Mouse (Mus musculus): ENCODE measurements around the gene Entr1. TPM values are rescaled to one million over a fixed set of nuclear protein-coding genes. Genes with fewer than 3 reads are reported as not detected.

Gene Entr1
- 49.5 TPM for polyA plus RNA-seq (2014; fragmentation: Illumina TruSeq; extraction: RNeasy Lipid Tissue Mini Kit (QIAGEN cat#74804); ENCODE audit: insufficient read depth, low read depth, low replicate concordance)

GRCm38 (mm10) chr2:26389154-26389690 is at the start of gene Entr1, which contains the start of gene Pmpca:
Gene Entr1 (minus strand): TSS chr2:26389316.
Gene Pmpca (plus strand): TSS chr2:26389339.

DNA sequence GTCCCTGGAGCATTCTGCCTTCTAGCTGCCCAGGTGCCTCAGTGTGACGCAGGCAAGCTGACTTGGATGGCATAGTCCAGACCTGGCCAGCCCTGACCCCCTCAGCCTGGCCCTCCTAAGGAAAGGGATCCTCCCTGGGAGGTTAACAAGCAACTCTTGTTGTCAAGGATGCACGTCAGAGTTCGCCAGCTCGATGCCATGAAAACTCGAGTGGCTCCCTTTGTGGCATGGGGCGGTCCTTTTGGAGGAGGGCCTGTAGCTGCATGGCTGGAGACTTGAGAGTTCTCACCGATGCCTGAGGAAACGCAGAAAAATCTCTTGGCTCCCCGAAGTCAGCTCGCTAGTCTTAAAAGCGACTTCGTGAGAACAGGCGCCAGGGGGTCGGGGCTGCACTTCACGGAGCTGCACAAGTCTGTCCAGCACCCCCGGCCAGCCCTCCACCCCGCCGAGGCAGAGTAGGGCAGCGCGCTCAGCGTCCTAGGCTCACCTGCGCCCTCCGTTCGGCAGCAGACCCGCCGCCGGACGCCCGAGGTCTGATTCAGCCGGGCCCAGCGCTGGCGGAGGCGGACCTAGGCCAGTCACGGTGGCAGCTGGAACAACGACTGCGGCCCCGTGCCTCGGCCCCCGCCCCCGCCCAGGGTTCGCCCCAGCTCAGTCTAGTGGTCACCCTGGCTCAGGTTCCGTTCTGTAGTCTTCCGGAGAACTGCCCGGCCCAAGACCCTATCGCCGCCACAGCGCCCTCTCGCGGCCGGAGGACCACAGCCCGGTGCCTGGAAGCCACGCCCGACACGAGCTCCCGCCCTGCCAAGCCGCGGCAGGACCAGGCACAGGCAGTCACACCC is 19.6 kb upstream of the Entr1 start, which contains the start of gene Inpp5e:
Gene Inpp5e (minus strand): TSS at position 689 of the 842 bp plus-strand sequence.

DNA sequence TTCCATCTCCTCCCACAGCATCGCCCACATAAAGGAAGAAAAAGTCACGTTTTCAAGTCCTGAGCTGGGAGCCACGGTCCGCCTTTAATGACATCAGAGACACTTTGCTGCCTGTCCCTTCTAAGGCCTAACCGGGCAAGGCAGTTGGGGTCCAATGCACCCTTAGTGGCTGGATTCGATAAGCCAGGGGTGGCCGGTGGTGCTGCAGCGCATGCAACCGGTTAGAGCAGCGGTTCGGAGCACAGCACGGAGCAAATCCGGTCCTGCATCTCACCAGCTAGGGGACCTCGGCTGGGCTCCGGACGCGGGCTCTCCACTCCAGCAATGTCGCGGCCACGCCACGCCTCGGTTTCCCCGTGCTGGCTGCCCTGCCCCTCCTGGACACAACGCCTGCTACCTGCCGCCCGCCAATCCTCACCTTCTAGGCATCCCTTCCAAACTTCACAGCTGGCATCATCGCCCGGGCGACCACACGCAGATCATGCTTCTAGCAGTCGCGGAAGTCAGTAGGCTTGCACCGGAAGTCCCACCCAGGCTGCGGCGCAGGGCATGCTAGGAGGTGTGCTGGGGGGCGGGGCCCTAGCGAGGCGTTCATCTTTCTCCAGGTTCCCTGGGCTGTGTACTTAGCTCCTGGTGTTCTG is 8.9 kb downstream of the Entr1 start, which contains the start of gene Snapc4:
Gene Snapc4 (minus strand): TSS at position 523 of the 641 bp plus-strand sequence.

GRCm38 (mm10) chr2:26360772-26361171 is 28.3 kb downstream of the Entr1 start, which contains the start of gene Card9:
Gene Card9 (minus strand): TSS chr2:26360918.

GRCm38 (mm10) chr2:26351358-26352290 is 37.5 kb downstream of the Entr1 start, which contains the start of gene Dnlz:
Gene Dnlz (minus strand): TSS chr2:26352110.

Other genes with a start within 250 kb of the Entr1 start
- gene Lhx3, start 181.0 kb downstream of the Entr1 start, polyA plus RNA-seq (2014; fragmentation: Illumina TruSeq; extraction: RNeasy Lipid Tissue Mini Kit (QIAGEN cat#74804); ENCODE audit: insufficient read depth, low read depth, low replicate concordance): not detected
- 12.8 TPM for gene Qsox2, start 151.8 kb downstream of the Entr1 start, polyA plus RNA-seq (2014; fragmentation: Illumina TruSeq; extraction: RNeasy Lipid Tissue Mini Kit (QIAGEN cat#74804); ENCODE audit: insufficient read depth, low read depth, low replicate concordance)
- 2.1 TPM for gene Ccdc187, start 94.8 kb downstream of the Entr1 start, polyA plus RNA-seq (2014; fragmentation: Illumina TruSeq; extraction: RNeasy Lipid Tissue Mini Kit (QIAGEN cat#74804); ENCODE audit: insufficient read depth, low read depth, low replicate concordance)
- 14.2 TPM for gene Gpsm1, start 73.8 kb downstream of the Entr1 start, polyA plus RNA-seq (2014; fragmentation: Illumina TruSeq; extraction: RNeasy Lipid Tissue Mini Kit (QIAGEN cat#74804); ENCODE audit: insufficient read depth, low read depth, low replicate concordance)
- gene Dnlz, start 37.2 kb downstream of the Entr1 start, polyA plus RNA-seq (2014; fragmentation: Illumina TruSeq; extraction: RNeasy Lipid Tissue Mini Kit (QIAGEN cat#74804); ENCODE audit: insufficient read depth, low read depth, low replicate concordance): 10.7 TPM
- 13.2 TPM for gene Card9, start 28.4 kb downstream of the Entr1 start, polyA plus RNA-seq (2014; fragmentation: Illumina TruSeq; extraction: RNeasy Lipid Tissue Mini Kit (QIAGEN cat#74804); ENCODE audit: insufficient read depth, low read depth, low replicate concordance)
- 7.8 TPM for gene Snapc4, start 8.7 kb downstream of the Entr1 start, polyA plus RNA-seq (2014; fragmentation: Illumina TruSeq; extraction: RNeasy Lipid Tissue Mini Kit (QIAGEN cat#74804); ENCODE audit: insufficient read depth, low read depth, low replicate concordance)
- gene Pmpca, start within 50 bp of the Entr1 start, polyA plus RNA-seq (2014; fragmentation: Illumina TruSeq; extraction: RNeasy Lipid Tissue Mini Kit (QIAGEN cat#74804); ENCODE audit: insufficient read depth, low read depth, low replicate concordance): 22.6 TPM
- gene Inpp5e, start 19.9 kb upstream of the Entr1 start, polyA plus RNA-seq (2014; fragmentation: Illumina TruSeq; extraction: RNeasy Lipid Tissue Mini Kit (QIAGEN cat#74804); ENCODE audit: insufficient read depth, low read depth, low replicate concordance): 7.1 TPM
- gene Sec16a, start 55.9 kb upstream of the Entr1 start, polyA plus RNA-seq (2014; fragmentation: Illumina TruSeq; extraction: RNeasy Lipid Tissue Mini Kit (QIAGEN cat#74804); ENCODE audit: insufficient read depth, low read depth, low replicate concordance): 13.3 TPM
- gene Notch1, start 127.3 kb upstream of the Entr1 start, polyA plus RNA-seq (2014; fragmentation: Illumina TruSeq; extraction: RNeasy Lipid Tissue Mini Kit (QIAGEN cat#74804); ENCODE audit: insufficient read depth, low read depth, low replicate concordance): 14.9 TPM
- gene Egfl7, start 190.7 kb upstream of the Entr1 start, polyA plus RNA-seq (2014; fragmentation: Illumina TruSeq; extraction: RNeasy Lipid Tissue Mini Kit (QIAGEN cat#74804); ENCODE audit: insufficient read depth, low read depth, low replicate concordance): 820 TPM
- gene Gm20532, start 197.3 kb upstream of the Entr1 start, polyA plus RNA-seq (2014; fragmentation: Illumina TruSeq; extraction: RNeasy Lipid Tissue Mini Kit (QIAGEN cat#74804); ENCODE audit: insufficient read depth, low read depth, low replicate concordance): not detected
- gene Agpat2, start 215.1 kb upstream of the Entr1 start, polyA plus RNA-seq (2014; fragmentation: Illumina TruSeq; extraction: RNeasy Lipid Tissue Mini Kit (QIAGEN cat#74804); ENCODE audit: insufficient read depth, low read depth, low replicate concordance): 51.3 TPM
- 6.8 TPM for gene Fam69b, start 239.1 kb upstream of the Entr1 start, polyA plus RNA-seq (2014; fragmentation: Illumina TruSeq; extraction: RNeasy Lipid Tissue Mini Kit (QIAGEN cat#74804); ENCODE audit: insufficient read depth, low read depth, low replicate concordance)

Data from lung, adult 10 weeks (tissue).